In the genomic region with DNA sequence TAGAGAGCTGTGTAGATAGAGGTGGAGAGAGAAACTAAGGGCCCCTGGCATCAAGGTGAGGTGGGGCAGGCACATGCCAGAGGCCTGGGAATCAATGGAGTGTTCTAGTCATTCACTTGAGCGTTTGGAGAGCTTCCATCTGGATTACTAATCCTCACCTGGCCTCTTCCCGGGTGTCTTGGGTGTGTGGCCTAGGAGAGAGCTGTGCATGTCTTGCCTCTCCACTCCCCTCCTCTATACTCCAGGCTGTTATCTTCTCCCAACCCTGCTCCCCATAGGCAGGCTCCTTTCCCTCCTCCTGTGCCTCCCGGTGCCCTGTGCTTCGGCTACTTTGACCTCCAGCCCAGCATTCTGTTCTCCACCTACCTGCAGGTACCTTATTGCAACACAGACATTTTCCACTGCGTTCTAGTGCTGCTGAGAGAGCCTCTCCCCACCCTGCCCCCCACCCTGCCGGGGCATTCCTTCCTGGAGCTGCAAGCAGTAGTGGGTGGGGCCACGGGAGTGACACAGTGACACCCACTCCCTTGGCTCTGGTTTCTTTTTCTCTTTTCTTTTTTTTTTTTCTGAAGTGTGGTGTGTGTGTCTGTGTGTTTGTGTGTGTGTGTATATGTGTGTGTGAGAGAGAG, we compare ENCODE assay signal across 12 mouse cellular contexts. TPM values are rescaled to one million over a fixed set of nuclear protein-coding genes. Genes with fewer than 3 reads are reported as not detected.
A peak's percentile ranks its signal among the peaks of the same experiment; 100 is the strongest.
DNase-seq lines count a peak whose midpoint lies in the region; ATAC-seq and TF ChIP-seq lines count a peak whose summit lies in the region.
"Had no signal": no experiment of that assay in that cellular context is flagged by ENCODE, and none has a peak within 500 bp of the region (broad histone marks: within the 10 kb centered on the region; RNA-seq: fewer than 3 reads in every experiment).

No protein-coding gene starts in this region.

- peak overlapping the region; percentile 36 for H3K4me2 ChIP-seq in intestine, embryonic 16.5 days (ENCODE audit: low read depth, low read length)
- peak overlapping the region; percentile 4; the same call in 1 of the 2 replicates for H3K4me2 ChIP-seq in liver, embryonic 15.5 days
- H3K4me2 ChIP-seq: forebrain, embryonic 13.5 days had no signal

- H3K4me3 ChIP-seq in megakaryocyte, embryonic 14.5 days (replicated peaks) = peak overlapping the region; percentile 84
- H3K4me3 ChIP-seq in intestine, embryonic 16.5 days (ENCODE audit: low read length) = 0 out of 2 replicates have a peak overlapping the region, but pooled peaks have one; percentile 3
- no peak overlapping the region for H3K4me3 ChIP-seq in liver, embryonic 15.5 days (replicated peaks)
- H3K4me3 ChIP-seq in layer of hippocampus, adult 2 months = no peak overlapping the region
- H3K4me3 ChIP-seq: forebrain, embryonic 13.5 days had no signal

- DNase-seq in yolk sac, embryonic 10.5 days (ENCODE audit: low spot score) = peak; percentile 91
- DNase-seq in layer of hippocampus, adult 2 months (ENCODE audit: low spot score in 2 of 2) = no peak
- no peak for DNase-seq in thymus, postnatal 14 days
- no peak for DNase-seq in adrenal gland, adult 18-20 months (ENCODE audit: low spot score in 2 of 2)
- DNase-seq: cerebellum, adult 2 months had no signal

- peaks cover 42% of the 10 kb centered on the region for H3K27me3 ChIP-seq in megakaryocyte, embryonic 14.5 days (replicated peaks)
- no peaks in the 10 kb centered on the region for H3K27me3 ChIP-seq in intestine, embryonic 16.5 days (replicated peaks; ENCODE audit: control insufficient read depth, insufficient read depth, low read length)
- no peaks in the 10 kb centered on the region for H3K27me3 ChIP-seq in liver, embryonic 15.5 days

- H3K4me1 ChIP-seq in megakaryocyte, embryonic 14.5 days = peaks cover 66% of the 10 kb centered on the region
- peaks cover 33% of the 10 kb centered on the region for H3K4me1 ChIP-seq in intestine, embryonic 16.5 days (ENCODE audit: control insufficient read depth, insufficient read depth, low read length)
- peaks cover 14% of the 10 kb centered on the region for H3K4me1 ChIP-seq in liver, embryonic 15.5 days (replicated peaks)

- TF ChIP-seq CTCF in layer of hippocampus, adult 2 months (conservative IDR thresholded peaks at IDR 0.05) = no peak

- no peaks in the 10 kb centered on the region for H3K9me3 ChIP-seq in megakaryocyte, embryonic 14.5 days
- H3K9me3 ChIP-seq in intestine, embryonic 16.5 days (ENCODE audit: control insufficient read depth, low read length) = no peaks in the 10 kb centered on the region
- H3K9me3 ChIP-seq in liver, embryonic 15.5 days (replicated peaks) = no peaks in the 10 kb centered on the region
- H3K9me3 ChIP-seq: forebrain, embryonic 13.5 days had no signal

- WGBS in intestine, embryonic 16.5 days = 19% methylated on average over 7 of the region's 7 CpGs
- WGBS in liver, embryonic 15.5 days (ENCODE audit: insufficient replicate concordance) = 27% methylated on average over 7 of the region's 7 CpGs

- no peak for ATAC-seq in megakaryocyte, adult 5-6 weeks (ENCODE audit: poor library complexity, severe bottlenecking)
- ATAC-seq in intestine, embryonic 16.5 days = peak; percentile 83
- peak; percentile 66 for ATAC-seq in liver, embryonic 15.5 days (ENCODE audit: insufficient read depth)
- ATAC-seq: forebrain, embryonic 13.5 days; inflammation-experienced regulatory T-cells, adult 6 months had no signal

- no peaks in the 10 kb centered on the region for H3K36me3 ChIP-seq in megakaryocyte, embryonic 14.5 days (replicated peaks; ENCODE audit: low read length)
- H3K36me3 ChIP-seq in intestine, embryonic 16.5 days (ENCODE audit: control insufficient read depth, insufficient read depth, low read length) = no peaks in the 10 kb centered on the region
- H3K36me3 ChIP-seq in liver, embryonic 15.5 days (replicated peaks) = no peaks in the 10 kb centered on the region

- peak overlapping the region; percentile 96 for H3K27ac ChIP-seq in intestine, embryonic 16.5 days (ENCODE audit: low read length)
- no peak overlapping the region; the same call in 1 of the 2 replicates for H3K27ac ChIP-seq in liver, embryonic 15.5 days (replicated peaks)
- H3K27ac ChIP-seq in layer of hippocampus, adult 2 months = no peak overlapping the region
- H3K27ac ChIP-seq: forebrain, embryonic 13.5 days had no signal

- peak overlapping the region; percentile 45 for H3K9ac ChIP-seq in intestine, embryonic 16.5 days (ENCODE audit: low read depth, low read length)
- H3K9ac ChIP-seq in liver, embryonic 15.5 days = no peak overlapping the region
- H3K9ac ChIP-seq: forebrain, embryonic 13.5 days had no signal

RNA-seq across cellular contexts. Expression of gene Tmem37, which starts 9.2 kb away (rescaled TPM):
- polyA plus RNA-seq in megakaryocyte, embryonic 14.5 days (2012; ENCODE audit: insufficient read depth, low replicate concordance) = 4.5 and 4.6 TPM in 2 replicates
- 1.0 TPM in 1 of 2 replicates, not detected in the other for total RNA-seq in megakaryocyte, adult 5-6 weeks (2015)
- not detected in 2 replicates for total RNA-seq in megakaryocyte, adult 5-6 weeks (2017)
- polyA plus RNA-seq in intestine, embryonic 16.5 days (2015; fragmentation: Nextera tagmentation; extraction: Ambion mirVana) = 108 and 129 TPM in 2 replicates
- polyA plus RNA-seq in liver, embryonic 15.5 days (2015; fragmentation: Nextera tagmentation; extraction: Ambion mirVana) = 84.6 and 97.7 TPM in 2 replicates
- 1 to 10 TPM; 1.1 to 1.4 TPM for total RNA-seq in layer of hippocampus, adult 2 months (2021)
- 10 to 100 TPM in 1 of 2 experiments, 1 to 10 TPM in 1; 8.3 to 26.7 TPM for total RNA-seq in adrenal gland, adult 18-20 months (2021)
- total RNA-seq: megakaryocyte-erythroid progenitor cell, adult 5-6 weeks had no signal

RNA-seq across cellular contexts. Expression of gene Dbi, which starts 37.8 kb away (rescaled TPM):
- polyA plus RNA-seq in megakaryocyte, embryonic 14.5 days (2012; ENCODE audit: insufficient read depth, low replicate concordance) = 21.0 TPM in 1 of 2 replicates, not detected in the other
- 379 and 411 TPM in 2 replicates for total RNA-seq in megakaryocyte, adult 5-6 weeks (2015)
- total RNA-seq in megakaryocyte, adult 5-6 weeks (2017) = 330 and 438 TPM in 2 replicates
- 1,842 and 2,069 TPM in 2 replicates for polyA plus RNA-seq in intestine, embryonic 16.5 days (2015; fragmentation: Nextera tagmentation; extraction: Ambion mirVana)
- polyA plus RNA-seq in liver, embryonic 15.5 days (2015; fragmentation: Nextera tagmentation; extraction: Ambion mirVana) = 835 and 898 TPM in 2 replicates
- 100 to 1,000 TPM; 338 to 346 TPM for total RNA-seq in layer of hippocampus, adult 2 months (2021)
- total RNA-seq in adrenal gland, adult 18-20 months (2021) = 1,000 to 10,000 TPM; 1,010 to 2,386 TPM

RNA-seq across cellular contexts. Expression of gene 3110009E18Rik, which starts 37.9 kb away (rescaled TPM):
- polyA plus RNA-seq in megakaryocyte, embryonic 14.5 days (2012; ENCODE audit: insufficient read depth, low replicate concordance) = 2.6 TPM in 1 of 2 replicates, not detected in the other
- total RNA-seq in megakaryocyte, adult 5-6 weeks (2015) = 6.0 and 11.7 TPM in 2 replicates
- 8.3 and 10.8 TPM in 2 replicates for total RNA-seq in megakaryocyte, adult 5-6 weeks (2017)
- 13.2 and 14.6 TPM in 2 replicates for polyA plus RNA-seq in intestine, embryonic 16.5 days (2015; fragmentation: Nextera tagmentation; extraction: Ambion mirVana)
- polyA plus RNA-seq in liver, embryonic 15.5 days (2015; fragmentation: Nextera tagmentation; extraction: Ambion mirVana) = 4.9 and 5.8 TPM in 2 replicates
- 1 to 10 TPM; 7.1 to 7.8 TPM for total RNA-seq in layer of hippocampus, adult 2 months (2021)
- total RNA-seq in adrenal gland, adult 18-20 months (2021) = 10 to 100 TPM in 1 of 2 experiments, 1 to 10 TPM in 1; 8.6 to 10.5 TPM

Comparison
In these comparisons a context has a peak if more than half of its experiments do, and no peak if none do; other contexts are left out.
1. H3K4me3 ChIP-seq: peak in megakaryocyte, embryonic 14.5 days (single experiment) and intestine, embryonic 16.5 days (single experiment); none in liver, embryonic 15.5 days (single experiment) and layer of hippocampus, adult 2 months (single experiment).